In the genomic region with DNA sequence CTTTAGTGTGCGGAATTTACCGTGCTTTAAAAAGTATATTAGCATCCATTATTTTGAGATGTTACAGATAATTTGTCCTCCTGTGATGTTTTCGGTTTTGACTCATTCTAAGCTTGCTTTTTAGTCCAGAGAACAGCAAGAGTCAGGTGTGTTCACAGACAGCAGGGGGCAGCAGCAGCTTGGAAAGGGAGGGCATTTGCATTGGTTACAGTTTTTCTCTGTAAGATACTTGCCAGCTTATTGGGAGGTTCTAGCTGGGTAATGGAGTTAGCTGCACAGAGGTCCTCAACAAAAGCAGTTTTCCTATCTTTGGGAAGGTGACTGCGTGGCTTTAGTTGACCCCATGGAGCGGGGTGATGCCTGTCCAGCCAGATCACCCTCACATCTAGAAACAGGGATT, we compare ENCODE assay signal across 8 mouse cellular contexts. TPM values are rescaled to one million over a fixed set of nuclear protein-coding genes. Genes with fewer than 3 reads are reported as not detected.
A peak's percentile ranks its signal among the peaks of the same experiment; 100 is the strongest.
DNase-seq lines count a peak whose midpoint lies in the region; ATAC-seq lines count a peak whose summit lies in the region.

No protein-coding gene starts in this region.

- WGBS in neural tube, embryonic 15.5 days = 94% methylated on average over 5 of the region's 5 CpGs
- WGBS in embryonic facial prominence, embryonic 10.5 days = 90% methylated on average over 5 of the region's 5 CpGs
- 88% methylated on average over 5 of the region's 5 CpGs for WGBS in limb, embryonic 11.5 days

- no peaks in the 10 kb centered on the region for H3K27me3 ChIP-seq in neural tube, embryonic 15.5 days (replicated peaks)
- no peaks in the 10 kb centered on the region for H3K27me3 ChIP-seq in embryonic facial prominence, embryonic 10.5 days (replicated peaks; ENCODE audit: low read depth, poor library complexity, severe bottlenecking)
- H3K27me3 ChIP-seq in limb, embryonic 11.5 days (ENCODE audit: control insufficient read depth, insufficient read depth, low read length) = no peaks in the 10 kb centered on the region

- no peak overlapping the region for H3K4me2 ChIP-seq in neural tube, embryonic 15.5 days
- H3K4me2 ChIP-seq in limb, embryonic 11.5 days (ENCODE audit: low read depth, severe bottlenecking) = no peak overlapping the region

- no peak; the same call in 1 of the 2 replicates for ATAC-seq in neural tube, embryonic 15.5 days (ENCODE audit: low FRiP score)
- no peak for ATAC-seq in limb, embryonic 11.5 days (ENCODE audit: insufficient number of reproducible peaks, low FRiP score, low TSS enrichment, low read depth)
- ATAC-seq in neutrophil, adult 5-6 weeks (ENCODE audit: extremely low read depth, insufficient number of reproducible peaks, low FRiP score, poor library complexity, severe bottlenecking) = peak; percentile 9; the same call in 1 of the 2 replicates
- no peak for ATAC-seq in monocyte, adult 5-6 weeks (replicated peaks; ENCODE audit: insufficient number of reproducible peaks, low FRiP score, low TSS enrichment, poor library complexity, severe bottlenecking)

- peak; percentile 39 for DNase-seq in neural tube, embryonic 10.5 days (ENCODE audit: extremely low spot score, low spot score)
- DNase-seq in adrenal gland, postnatal 10 days = peak; percentile 79
- peak; percentile 61 for DNase-seq in embryonic facial prominence, embryonic 10.5 days (ENCODE audit: low spot score)
- peak; percentile 64 for DNase-seq in induced T-regulatory cell, adult 2 months (ENCODE audit: low read depth)
- peak; percentile 67 for DNase-seq in limb, embryonic 11.5 days (ENCODE audit: low spot score)

- no peaks in the 10 kb centered on the region for H3K4me1 ChIP-seq in neural tube, embryonic 15.5 days
- H3K4me1 ChIP-seq in embryonic facial prominence, embryonic 10.5 days = no peaks in the 10 kb centered on the region
- no peaks in the 10 kb centered on the region for H3K4me1 ChIP-seq in limb, embryonic 11.5 days (ENCODE audit: control insufficient read depth, insufficient read depth, low read length)

- no peak overlapping the region for H3K9ac ChIP-seq in neural tube, embryonic 15.5 days (replicated peaks)
- H3K9ac ChIP-seq in limb, embryonic 11.5 days (ENCODE audit: low read length) = no peak overlapping the region

- no peak overlapping the region for H3K4me3 ChIP-seq in neural tube, embryonic 15.5 days (replicated peaks)
- no peak overlapping the region for H3K4me3 ChIP-seq in embryonic facial prominence, embryonic 10.5 days
- H3K4me3 ChIP-seq in limb, embryonic 11.5 days (ENCODE audit: low read depth, low read length) = no peak overlapping the region

- no peak overlapping the region for H3K27ac ChIP-seq in neural tube, embryonic 15.5 days (replicated peaks)
- H3K27ac ChIP-seq in embryonic facial prominence, embryonic 10.5 days (replicated peaks) = no peak overlapping the region
- H3K27ac ChIP-seq in limb, embryonic 11.5 days (replicated peaks; ENCODE audit: low read depth, low read length) = no peak overlapping the region

- H3K36me3 ChIP-seq in neural tube, embryonic 15.5 days = peaks cover 38% of the 10 kb centered on the region
- H3K36me3 ChIP-seq in embryonic facial prominence, embryonic 10.5 days (replicated peaks) = peaks cover 92% of the 10 kb centered on the region
- H3K36me3 ChIP-seq in limb, embryonic 11.5 days (ENCODE audit: control insufficient read depth, insufficient read depth, low read length) = peaks cover 8% of the 10 kb centered on the region; the same call in 1 of the 2 replicates

- no peaks in the 10 kb centered on the region for H3K9me3 ChIP-seq in neural tube, embryonic 15.5 days (replicated peaks)
- no peaks in the 10 kb centered on the region for H3K9me3 ChIP-seq in embryonic facial prominence, embryonic 10.5 days
- H3K9me3 ChIP-seq in limb, embryonic 11.5 days (ENCODE audit: control insufficient read depth, low read length) = no peaks in the 10 kb centered on the region

RNA-seq across cellular contexts. Expression of a gene that starts 19.8 kb away (rescaled TPM):
- 57.5 and 67.6 TPM in 2 replicates for polyA plus RNA-seq in neural tube, embryonic 15.5 days (2015; fragmentation: Nextera tagmentation; extraction: Ambion mirVana)
- 10 to 100 TPM; 24.2 to 33.2 TPM for total RNA-seq in adrenal gland, postnatal 10 days (2021)
- polyA plus RNA-seq in embryonic facial prominence, embryonic 10.5 days (2016; fragmentation: Nextera tagmentation; extraction: Ambion mirVana) = 124 and 131 TPM in 2 replicates
- polyA plus RNA-seq in limb, embryonic 11.5 days (2014; fragmentation: Nextera tagmentation; extraction: Ambion mirVana) = 87.9 and 93.0 TPM in 2 replicates
- total RNA-seq in neutrophil, adult 5-6 weeks (2017) = 32.6 and 35.0 TPM in 2 replicates
- total RNA-seq in monocyte, adult 5-6 weeks (2017) = 23.8 to 67.9 TPM (median 47.0 TPM) in 3 replicates

RNA-seq across cellular contexts. Expression of a gene that starts 56.2 kb away (rescaled TPM):
- polyA plus RNA-seq in neural tube, embryonic 15.5 days (2015; fragmentation: Nextera tagmentation; extraction: Ambion mirVana) = 3.4 and 89.9 TPM in 2 replicates
- total RNA-seq in adrenal gland, postnatal 10 days (2021) = 1 to 10 TPM in 1 of 2 experiments, under 1 TPM in 1; 0.45 to 1.2 TPM
- polyA plus RNA-seq in embryonic facial prominence, embryonic 10.5 days (2016; fragmentation: Nextera tagmentation; extraction: Ambion mirVana) = 76.2 and 81.0 TPM in 2 replicates
- 45.5 and 53.3 TPM in 2 replicates for polyA plus RNA-seq in limb, embryonic 11.5 days (2014; fragmentation: Nextera tagmentation; extraction: Ambion mirVana)
- 1.2 and 1.5 TPM in 2 replicates for total RNA-seq in neutrophil, adult 5-6 weeks (2017)
- 0.19 to 2.6 TPM (median 1.8 TPM) in 3 replicates for total RNA-seq in monocyte, adult 5-6 weeks (2017)
